Mouse (Mus musculus) midbrain, embryonic 16.5 days (tissue): ENCODE measurements around the gene Nrgn. TPM values are rescaled to one million over a fixed set of nuclear protein-coding genes. Genes with fewer than 3 reads are reported as not detected.

Experiments used
- ATAC-seq: fragments of 200-750 bp; cut with Nextera tagmentation; 2 replicates; pipeline ENCODE4 v1.8.0; 2017; ENCODE audit warnings: moderate TSS enrichment
- H3K27ac ChIP-seq: fragments of 300-500 bp; sonication (generic); 2 replicates; pipeline ENCODE4 v1.5.1; 2014; ENCODE audit warnings: mild to moderate bottlenecking, low read length, mixed read lengths
- H3K27me3 ChIP-seq: fragments of 300-500 bp; sonication (generic); 2 replicates; pipeline ENCODE4 v1.6.1; 2014; ENCODE audit warnings: low read depth, low read length, mixed read lengths; ENCODE audit not compliant: control insufficient read depth, insufficient read depth
- H3K36me3 ChIP-seq: fragments of 300-500 bp; sonication (generic); 2 replicates; pipeline ENCODE4 v1.6.1; 2014; ENCODE audit warnings: mild to moderate bottlenecking, low read length, moderate library complexity, mixed read lengths; ENCODE audit not compliant: control insufficient read depth, insufficient read depth
- H3K4me1 ChIP-seq: fragments of 300-500 bp; sonication (generic); 2 replicates; pipeline ENCODE4 v1.6.1; 2014; ENCODE audit warnings: mild to moderate bottlenecking, low read length, mixed read lengths; ENCODE audit not compliant: control insufficient read depth, insufficient read depth
- H3K4me2 ChIP-seq: fragments of 300-500 bp; sonication (generic); 2 replicates; pipeline ENCODE4 v1.6.1; 2014; ENCODE audit warnings: mild to moderate bottlenecking, low read length, mixed read lengths
- H3K4me3 ChIP-seq: fragments of 300-500 bp; sonication (generic); 2 replicates; pipeline ENCODE4 v1.5.1; 2014; ENCODE audit warnings: low read depth, mild to moderate bottlenecking, low read length, moderate library complexity, mixed read lengths
- H3K9ac ChIP-seq: fragments of 300-500 bp; sonication (generic); 2 replicates; pipeline ENCODE4 v1.6.1; 2014; ENCODE audit warnings: low read depth, low read length, mixed read lengths
- H3K9me3 ChIP-seq: fragments of 300-500 bp; sonication (generic); replicated peaks from 2 replicates; pipeline ENCODE4 v1.6.1; 2014; ENCODE audit warnings: mild to moderate bottlenecking, low read length, mixed read lengths; ENCODE audit not compliant: control insufficient read depth, poor library complexity, severe bottlenecking
- WGBS: fragments of 180-500 bp; shearing (Covaris S2); extraction: QIAGEN DNeasy Blood & Tissue Kit; methylation state at CpG from one replicate; pipeline ENCODE4 v1.1.7; 2014; 5-methylcytosine and 5-hydroxymethylcytosine counted together
- polyA plus RNA-seq: library from polyadenylated mRNA; unstranded; fragments of >200 nt; fragmentation: Nextera tagmentation; extraction: Ambion mirVana; gene quantifications from 2 replicates; pipeline ENCODE4 v1.2.1, GENCODE M21; 2015

Gene Nrgn
- polyA plus RNA-seq, 1 experiment from 2014 or later = 18.4 TPM

DNA sequence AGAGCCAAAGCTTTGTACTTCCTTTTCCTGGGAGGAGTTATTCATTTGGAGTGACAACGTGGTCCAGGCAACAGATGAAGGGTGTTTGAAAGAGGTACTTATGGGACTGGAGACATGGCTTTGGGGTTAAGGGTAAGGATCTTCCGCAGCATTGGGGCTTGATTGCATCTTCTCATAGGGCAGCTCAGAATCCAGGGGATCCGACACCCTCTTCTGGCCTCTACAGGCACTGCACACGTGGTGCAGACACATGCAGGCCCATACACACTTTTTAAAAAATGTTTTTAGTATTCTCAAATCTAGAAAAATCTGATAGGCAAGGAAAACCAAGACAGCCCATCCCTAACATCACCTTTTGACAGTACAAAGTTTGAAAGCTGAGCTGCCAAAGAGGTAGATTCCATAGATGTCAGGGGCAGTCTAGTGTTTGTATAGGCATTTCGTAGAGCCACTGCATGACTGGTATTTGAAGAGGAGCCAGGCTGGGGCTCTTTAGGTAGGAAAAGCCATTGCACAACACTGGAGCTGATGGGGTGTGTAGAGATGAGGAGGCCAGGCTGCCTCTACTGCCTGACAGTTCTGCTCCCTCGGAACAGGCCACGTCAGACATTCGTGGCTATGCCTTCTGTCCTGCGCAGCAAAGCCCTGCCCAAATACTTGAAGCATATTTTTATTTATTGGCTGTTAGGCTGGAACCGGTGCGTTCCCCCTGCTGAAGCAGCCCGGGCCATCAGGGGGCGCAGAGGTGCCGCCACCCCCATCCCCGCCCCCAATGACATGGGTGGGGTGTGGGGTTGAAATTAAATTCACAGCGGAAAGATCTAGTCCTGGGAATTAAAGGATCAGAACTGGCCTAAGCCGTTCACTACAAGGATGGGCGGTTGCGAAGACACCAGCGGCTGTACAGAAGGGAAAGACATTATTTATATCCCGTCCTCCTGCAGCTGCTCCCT lies 26.0 kb downstream of the Nrgn start:
- Histone ChIP-seq H3K27me3 (peaks cover 40% of the 10 kb centered on the region), H3K9me3 (no peaks in the 10 kb centered on the region), H3K4me3 (no peak overlapping the region), H3K27ac (no peak overlapping the region), H3K4me2 (no peak overlapping the region), H3K36me3 (peaks cover 3% of the 10 kb centered on the region; the same call in 1 of the 2 replicates), H3K9ac (no peak overlapping the region), H3K4me1 (peaks cover 25% of the 10 kb centered on the region)
- ATAC-seq = no peak
- 24% methylated on average over 21 of the region's 21 CpGs for WGBS

DNA sequence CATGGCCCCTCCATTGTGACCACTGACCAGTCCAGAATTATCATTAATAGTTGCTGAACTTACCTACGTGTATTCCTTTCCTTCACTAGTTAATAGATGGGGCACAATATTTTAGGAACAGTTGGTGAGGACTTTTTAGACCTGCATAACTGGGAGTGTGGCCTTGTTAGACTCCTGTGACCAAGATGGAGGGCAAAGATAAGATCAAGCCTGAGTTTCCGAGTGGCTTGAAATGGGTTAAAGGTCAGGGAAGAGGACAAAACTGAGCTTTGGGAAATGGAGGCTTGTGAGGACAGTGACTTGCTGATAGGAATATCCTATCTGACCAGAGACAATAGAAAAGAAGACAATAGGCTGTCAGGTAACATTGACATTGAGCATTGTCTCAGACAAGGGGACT lies 27.2 kb downstream of the Nrgn start:
- Histone ChIP-seq H3K9me3 (no peaks in the 10 kb centered on the region), H3K4me2 (no peak overlapping the region), H3K27ac (no peak overlapping the region), H3K36me3 (peaks cover 5% of the 10 kb centered on the region; the same call in 1 of the 2 replicates), H3K9ac (no peak overlapping the region), H3K4me1 (peaks cover 14% of the 10 kb centered on the region), H3K4me3 (no peak overlapping the region), H3K27me3 (peaks cover 36% of the 10 kb centered on the region)
- 90% methylated on average over 2 of the region's 2 CpGs for WGBS
- no peak for ATAC-seq

DNA sequence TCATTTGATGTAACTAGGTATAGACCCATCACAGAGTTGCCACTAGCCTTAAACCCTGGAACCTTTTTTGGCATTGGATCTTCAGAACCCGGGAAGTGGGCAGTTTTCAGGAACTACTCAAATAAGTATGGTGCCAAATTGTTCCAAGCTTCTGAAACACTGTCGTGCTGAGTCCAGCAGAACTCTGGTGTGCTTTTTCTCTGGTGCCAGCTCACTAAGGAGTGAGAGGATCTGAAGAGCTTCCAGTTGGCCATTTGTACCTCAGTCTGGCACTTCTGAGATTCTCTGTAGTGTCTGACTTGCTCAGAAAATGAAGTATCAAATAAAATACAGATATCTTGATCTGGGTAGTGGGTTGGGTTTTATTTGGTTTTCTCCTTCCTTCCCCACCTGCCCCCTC lies 32.7 kb downstream of the Nrgn start:
- no peak overlapping the region for H3K4me2 ChIP-seq
- ATAC-seq = no peak
- no peaks in the 10 kb centered on the region for H3K27me3 ChIP-seq
- no peak overlapping the region for H3K4me3 ChIP-seq
- no peaks in the 10 kb centered on the region for H3K9me3 ChIP-seq
- peaks cover 4% of the 10 kb centered on the region; the same call in 1 of the 2 replicates for H3K4me1 ChIP-seq
- H3K9ac ChIP-seq = no peak overlapping the region
- WGBS = 94% methylated on average over 2 of the region's 2 CpGs
- H3K27ac ChIP-seq = no peak overlapping the region
- 0 out of 2 replicates have a peak, but pooled peaks cover 5% of the 10 kb centered on the region for H3K36me3 ChIP-seq

DNA sequence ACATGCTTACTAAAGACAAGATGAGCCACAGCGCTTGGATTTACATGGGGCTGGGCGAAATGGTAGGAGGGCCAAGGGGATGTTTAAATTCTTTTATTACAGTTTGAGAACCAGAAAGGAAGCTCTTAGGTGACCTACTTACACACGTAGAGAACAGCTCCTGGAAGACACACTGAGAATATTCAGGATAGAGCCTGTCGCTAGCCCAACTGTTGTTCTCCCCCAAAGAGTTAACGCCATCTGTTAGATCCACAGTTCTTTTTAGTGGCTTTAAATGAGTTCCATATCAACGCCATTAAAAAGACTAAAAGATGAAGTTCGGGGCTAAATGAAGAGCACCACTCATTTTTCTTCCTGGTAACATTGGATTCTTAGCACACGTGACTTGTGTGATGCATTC lies 33.7 kb downstream of the Nrgn start:
- peaks cover 4% of the 10 kb centered on the region; the same call in 1 of the 2 replicates for H3K4me1 ChIP-seq
- H3K9ac ChIP-seq = no peak overlapping the region
- WGBS = 91% methylated on average over 8 of the region's 8 CpGs
- no peak overlapping the region for H3K4me3 ChIP-seq
- ATAC-seq = no peak
- H3K27ac ChIP-seq = no peak overlapping the region
- H3K4me2 ChIP-seq = no peak overlapping the region
- 0 out of 2 replicates have a peak, but pooled peaks cover 5% of the 10 kb centered on the region for H3K36me3 ChIP-seq
- no peaks in the 10 kb centered on the region for H3K9me3 ChIP-seq
- no peaks in the 10 kb centered on the region for H3K27me3 ChIP-seq

DNA sequence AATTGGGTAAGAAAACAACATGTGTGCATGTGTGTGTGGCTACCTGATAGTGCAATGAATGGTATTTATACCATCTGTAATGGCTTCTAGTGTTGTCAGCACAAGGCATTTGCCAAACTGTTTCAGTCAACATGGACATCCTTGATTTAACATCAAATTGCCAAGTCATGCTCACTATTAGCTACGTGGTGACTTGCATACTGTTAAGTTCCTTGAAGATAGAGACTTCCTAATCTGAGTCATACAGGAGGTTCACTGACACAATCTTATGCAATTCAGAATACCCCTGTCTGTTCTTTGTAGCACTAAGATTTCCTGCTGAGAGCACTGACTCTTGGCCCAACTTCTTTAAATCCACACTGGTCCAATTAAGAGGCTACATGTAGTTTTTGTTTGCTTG lies 35.2 kb downstream of the Nrgn start:
- WGBS = 73% methylated on average over 1 of the region's 1 CpGs
- ATAC-seq = no peak
- Histone ChIP-seq H3K4me3 (no peak overlapping the region), H3K4me1 (peaks cover 4% of the 10 kb centered on the region; the same call in 1 of the 2 replicates), H3K4me2 (no peak overlapping the region), H3K27ac (no peak overlapping the region), H3K27me3 (no peaks in the 10 kb centered on the region), H3K9me3 (no peaks in the 10 kb centered on the region), H3K9ac (no peak overlapping the region), H3K36me3 (0 out of 2 replicates have a peak, but pooled peaks cover 2% of the 10 kb centered on the region)

DNA sequence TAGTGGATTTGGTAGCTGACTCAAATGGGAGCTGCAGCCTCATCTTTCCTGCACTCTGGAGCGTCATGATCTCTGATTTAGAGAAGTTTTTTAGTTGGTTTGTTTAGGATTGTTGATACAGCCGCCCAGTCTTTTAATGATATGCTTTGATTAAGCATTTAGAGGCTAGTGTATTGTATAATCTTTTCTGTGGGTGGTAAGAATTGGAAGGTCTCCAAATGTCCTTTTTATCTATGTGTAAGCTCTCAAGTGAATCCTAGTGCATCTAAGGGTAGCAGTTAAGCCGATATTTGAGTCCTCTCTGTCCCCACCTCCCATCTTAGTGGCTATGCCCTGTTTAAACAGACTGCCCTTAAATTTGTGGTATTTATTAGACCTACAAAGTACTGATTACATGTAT lies 38.2 kb downstream of the Nrgn start:
- 81% methylated on average over 3 of the region's 3 CpGs for WGBS
- Histone ChIP-seq H3K9ac (no peak overlapping the region), H3K4me2 (no peak overlapping the region)

DNA sequence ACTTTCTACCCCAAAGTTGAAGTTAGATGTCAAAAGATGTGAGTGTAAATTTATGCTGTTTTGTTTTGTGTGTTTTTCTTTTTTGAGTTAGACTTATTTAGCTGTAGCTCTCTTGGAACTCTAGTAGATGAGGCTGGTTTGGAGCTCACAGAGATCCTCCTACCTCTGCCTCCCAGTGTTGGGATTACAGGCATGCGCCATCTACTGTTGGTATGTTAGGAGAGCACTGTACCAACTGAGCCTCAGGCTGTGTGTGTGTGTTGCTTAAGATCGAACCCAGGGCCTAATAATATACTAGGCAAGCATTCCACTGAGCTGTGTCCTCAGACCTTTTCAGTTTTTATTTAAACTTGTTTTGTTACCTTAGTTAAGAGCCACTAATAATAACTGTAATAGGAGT lies 40.6 kb downstream of the Nrgn start:
- Histone ChIP-seq H3K27me3 (no peaks in the 10 kb centered on the region), H3K36me3 (no peaks in the 10 kb centered on the region), H3K4me1 (no peaks in the 10 kb centered on the region), H3K27ac (no peak overlapping the region), H3K9ac (no peak overlapping the region), H3K4me2 (no peak overlapping the region), H3K9me3 (no peaks in the 10 kb centered on the region), H3K4me3 (no peak overlapping the region)
- no peak for ATAC-seq
- WGBS = 97% methylated on average over 2 of the region's 2 CpGs

More for the DNA sequence above, 38.2 kb downstream of the Nrgn start:
- H3K27me3 ChIP-seq = no peaks in the 10 kb centered on the region
- H3K4me1 ChIP-seq = peaks cover 4% of the 10 kb centered on the region; the same call in 1 of the 2 replicates
- H3K36me3 ChIP-seq = no peaks in the 10 kb centered on the region
- no peaks in the 10 kb centered on the region for H3K9me3 ChIP-seq
- H3K27ac ChIP-seq = no peak overlapping the region
- no peak for ATAC-seq
- H3K4me3 ChIP-seq = no peak overlapping the region

DNA sequence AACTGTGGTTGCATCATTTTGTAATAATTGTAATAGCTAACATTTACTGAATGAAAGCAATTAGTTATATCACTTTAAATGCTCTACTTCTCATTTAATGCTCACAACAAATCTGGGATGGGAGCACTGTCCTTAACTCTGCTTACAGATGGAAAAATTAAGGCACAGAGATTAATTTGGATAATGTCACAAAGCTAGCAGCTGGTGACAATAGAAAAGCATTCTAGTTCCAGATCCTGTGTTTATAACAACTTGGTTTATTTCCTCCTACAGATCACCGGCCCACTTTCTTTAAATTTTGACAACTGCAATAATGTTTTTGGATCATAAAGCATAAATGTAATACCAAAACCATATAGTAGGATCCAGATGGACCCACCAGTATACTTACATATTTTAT lies 46.7 kb downstream of the Nrgn start:
- Histone ChIP-seq H3K4me1 (no peaks in the 10 kb centered on the region), H3K27me3 (no peaks in the 10 kb centered on the region), H3K4me3 (no peak overlapping the region), H3K36me3 (no peaks in the 10 kb centered on the region), H3K4me2 (no peak overlapping the region), H3K9me3 (no peaks in the 10 kb centered on the region), H3K27ac (no peak overlapping the region), H3K9ac (no peak overlapping the region)
- WGBS = 92% methylated on average over 1 of the region's 1 CpGs
- ATAC-seq = no peak

DNA sequence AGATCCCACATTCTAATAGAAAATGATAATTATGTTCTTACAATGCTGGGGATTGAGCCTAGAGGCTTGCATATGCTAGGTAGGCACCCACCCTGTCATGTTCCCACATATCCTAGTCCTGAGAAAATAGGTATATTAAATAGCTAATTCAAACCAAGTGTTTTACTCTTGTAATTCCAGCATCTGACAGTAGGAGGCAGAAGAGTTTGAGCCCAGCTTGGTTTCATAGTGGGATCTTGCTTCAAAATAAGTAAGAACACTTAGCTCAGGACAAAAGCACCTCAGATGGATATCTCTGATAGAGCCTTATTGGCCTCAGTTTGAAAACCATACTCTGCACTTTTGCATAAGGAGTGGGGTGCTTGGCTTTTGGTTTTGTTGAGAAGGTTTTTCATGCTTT lies 48.4 kb downstream of the Nrgn start:
- Histone ChIP-seq H3K27ac (no peak overlapping the region), H3K4me1 (no peaks in the 10 kb centered on the region), H3K4me2 (no peak overlapping the region), H3K27me3 (no peaks in the 10 kb centered on the region), H3K4me3 (no peak overlapping the region), H3K9ac (no peak overlapping the region), H3K9me3 (no peaks in the 10 kb centered on the region), H3K36me3 (no peaks in the 10 kb centered on the region)
- no peak for ATAC-seq
